Mouse (Mus musculus) spleen, adult 2 months (tissue): ENCODE measurements at regions not wholly inside any gene's neighbourhood (a gene's known extent, or its start where the extent isn't known, plus 50 kb on each side); places are given as distances from the start of the nearest gene placed in this dataset.

ENCODE experiments used
- CTCF ChIP-seq: fragments of 200-500 bp; IDR thresholded peaks from 2 replicates; pipeline ENCODE4 v1.5.1; 2011; ENCODE audit warnings: mild to moderate bottlenecking, inconsistent platforms; ENCODE audit not compliant: insufficient read depth, insufficient read length, insufficient replicate concordance; ENCODE audit errors: extremely low read depth
- POLR2A ChIP-seq: fragments of 200-500 bp; IDR thresholded peaks from 2 replicates; pipeline ENCODE4 v1.6.1; 2011; ENCODE audit warnings: low read depth, low read length, inconsistent platforms

GRCm38 (mm10) chr13:54851131-54851530 is 62.0 kb downstream of the Tspan17 start:
- TF ChIP-seq POLR2A (no peak), CTCF (no peak)
